Comparison of ENCODE assay signal across 14 mouse cellular contexts in genomic region chr5:135557051-135557450, GRCm38 (mm10). TPM values are rescaled to one million over a fixed set of nuclear protein-coding genes. Genes with fewer than 3 reads are reported as not detected.
DNase-seq lines count a peak whose midpoint lies in the region; ATAC-seq and TF ChIP-seq lines count a peak whose summit lies in the region.
"Had no signal": no experiment of that assay in that cellular context is flagged by ENCODE, and none has a peak within 500 bp of the region (broad histone marks: within the 10 kb centered on the region; RNA-seq: fewer than 3 reads in every experiment).

No protein-coding gene starts in this region.

- no peak overlapping the region for H3K4me3 ChIP-seq in left cerebral cortex, adult 2 months
- H3K4me3 ChIP-seq in embryonic facial prominence, embryonic 12.5 days = no peak overlapping the region
- no peak overlapping the region for H3K4me3 ChIP-seq in hindbrain, embryonic 15.5 days
- H3K4me3 ChIP-seq in neural tube, embryonic 15.5 days (replicated peaks) = no peak overlapping the region

- no peaks in the 10 kb centered on the region for H3K27me3 ChIP-seq in embryonic facial prominence, embryonic 12.5 days
- H3K27me3 ChIP-seq in hindbrain, embryonic 15.5 days = no peaks in the 10 kb centered on the region
- H3K27me3 ChIP-seq in neural tube, embryonic 15.5 days (replicated peaks) = no peaks in the 10 kb centered on the region

- no peak for TF ChIP-seq CTCF in left cerebral cortex, adult 2 months (IDR thresholded peaks at IDR 0.05)

- 22% methylated on average over 4 of the region's 4 CpGs for WGBS in embryonic facial prominence, embryonic 12.5 days
- WGBS in hindbrain, embryonic 15.5 days = 24% methylated on average over 4 of the region's 4 CpGs
- 13% methylated on average over 4 of the region's 4 CpGs for WGBS in neural tube, embryonic 15.5 days

- peak; percentile 36 for DNase-seq in left cerebral cortex, postnatal 4 days
- DNase-seq in left cerebral cortex, adult 2 months (ENCODE audit: extremely low spot score in 1 of 2, low spot score in 2 of 2) = no peak
- DNase-seq in ovary, postnatal 36 days (ENCODE audit: low spot score) = no peak
- no peak for DNase-seq in thymus, postnatal 14 days
- DNase-seq: kidney, adult 8-10 months; lung, postnatal 4 days had no signal

- H3K4me2 ChIP-seq in embryonic facial prominence, embryonic 12.5 days (replicated peaks) = no peak overlapping the region
- no peak overlapping the region for H3K4me2 ChIP-seq in hindbrain, embryonic 15.5 days
- H3K4me2 ChIP-seq in neural tube, embryonic 15.5 days = no peak overlapping the region
- H3K4me2 ChIP-seq: liver, embryonic 11.5 days had no signal

- ATAC-seq in embryonic facial prominence, embryonic 12.5 days (ENCODE audit: insufficient number of reproducible peaks, insufficient read depth, low FRiP score, low TSS enrichment) = peak; percentile 83
- ATAC-seq in hindbrain, embryonic 15.5 days (ENCODE audit: low FRiP score, low read depth) = peak; percentile 75
- ATAC-seq in neural tube, embryonic 15.5 days (ENCODE audit: low FRiP score) = peak; percentile 79
- no peak for ATAC-seq in erythroblast, adult 5-6 weeks (replicated peaks; ENCODE audit: low FRiP score, poor library complexity, severe bottlenecking)

- no peaks in the 10 kb centered on the region for H3K4me1 ChIP-seq in embryonic facial prominence, embryonic 12.5 days
- peaks cover 6% of the 10 kb centered on the region; the same call in 1 of the 2 replicates for H3K4me1 ChIP-seq in hindbrain, embryonic 15.5 days (replicated peaks)
- peaks cover 26% of the 10 kb centered on the region for H3K4me1 ChIP-seq in neural tube, embryonic 15.5 days

- no peak overlapping the region for H3K27ac ChIP-seq in left cerebral cortex, adult 2 months
- no peak overlapping the region for H3K27ac ChIP-seq in embryonic facial prominence, embryonic 12.5 days
- H3K27ac ChIP-seq in hindbrain, embryonic 15.5 days (replicated peaks) = peak overlapping the region; percentile 48
- H3K27ac ChIP-seq in neural tube, embryonic 15.5 days (replicated peaks) = peak overlapping the region; percentile 76

- no peaks in the 10 kb centered on the region for H3K9me3 ChIP-seq in embryonic facial prominence, embryonic 12.5 days
- no peaks in the 10 kb centered on the region for H3K9me3 ChIP-seq in hindbrain, embryonic 15.5 days
- no peaks in the 10 kb centered on the region for H3K9me3 ChIP-seq in neural tube, embryonic 15.5 days (replicated peaks)

- no peaks in the 10 kb centered on the region for H3K36me3 ChIP-seq in embryonic facial prominence, embryonic 12.5 days
- H3K36me3 ChIP-seq in hindbrain, embryonic 15.5 days = no peaks in the 10 kb centered on the region
- H3K36me3 ChIP-seq in neural tube, embryonic 15.5 days = no peaks in the 10 kb centered on the region

- H3K9ac ChIP-seq in embryonic facial prominence, embryonic 12.5 days = no peak overlapping the region
- H3K9ac ChIP-seq in hindbrain, embryonic 15.5 days = no peak overlapping the region
- H3K9ac ChIP-seq in neural tube, embryonic 15.5 days (replicated peaks) = no peak overlapping the region

- intact Hi-C loops in left cerebral cortex, postnatal 4 days (cut with DNase I) = no loop called here
- intact Hi-C loops in left cerebral cortex, adult 2 months (cut with DNase I) = no loop called here

RNA-seq across cellular contexts. Expression of gene Ccl26, which starts 6.3 kb away (rescaled TPM):
- total RNA-seq in left cerebral cortex, postnatal 4 days (2021) = not detected
- total RNA-seq in left cerebral cortex, adult 2 months (2021) = not detected
- not detected in 2 replicates for polyA plus RNA-seq in embryonic facial prominence, embryonic 12.5 days (2016; fragmentation: Nextera tagmentation; extraction: Ambion mirVana)
- not detected in 2 replicates for polyA plus RNA-seq in hindbrain, embryonic 15.5 days (2015; fragmentation: Nextera tagmentation; extraction: Ambion mirVana)
- not detected in 2 replicates for polyA plus RNA-seq in neural tube, embryonic 15.5 days (2015; fragmentation: Nextera tagmentation; extraction: Ambion mirVana)
- total RNA-seq in erythroblast, adult 5-6 weeks (2015; ENCODE audit: low replicate concordance) = not detected in 2 replicates
- total RNA-seq in erythroblast, adult 5-6 weeks (2017; ENCODE audit: low replicate concordance) = not detected in 2 replicates
- total RNA-seq: layer of hippocampus, postnatal 10 days had no signal
- polyA plus RNA-seq: frontal cortex, adult 2 months; heart, embryonic 16.5 days; liver, embryonic 11.5 days had no signal

RNA-seq across cellular contexts. Expression of gene Hip1, which starts 12.1 kb away (rescaled TPM):
- 100 to 1,000 TPM in 1 of 2 experiments, 10 to 100 TPM in 1; 99.7 to 102 TPM for total RNA-seq in left cerebral cortex, postnatal 4 days (2021)
- total RNA-seq in left cerebral cortex, adult 2 months (2021) = 10 to 100 TPM; 48.7 to 51.9 TPM
- 57.9 and 60.5 TPM in 2 replicates for polyA plus RNA-seq in embryonic facial prominence, embryonic 12.5 days (2016; fragmentation: Nextera tagmentation; extraction: Ambion mirVana)
- 39.1 and 39.7 TPM in 2 replicates for polyA plus RNA-seq in hindbrain, embryonic 15.5 days (2015; fragmentation: Nextera tagmentation; extraction: Ambion mirVana)
- 37.8 and 41.2 TPM in 2 replicates for polyA plus RNA-seq in neural tube, embryonic 15.5 days (2015; fragmentation: Nextera tagmentation; extraction: Ambion mirVana)
- total RNA-seq in erythroblast, adult 5-6 weeks (2015; ENCODE audit: low replicate concordance) = 1.2 and 5.0 TPM in 2 replicates
- total RNA-seq in erythroblast, adult 5-6 weeks (2017; ENCODE audit: low replicate concordance) = 1.3 and 4.9 TPM in 2 replicates

RNA-seq across cellular contexts. Expression of gene Ccl24, which starts 15.8 kb away (rescaled TPM):
- under 1 TPM in 1 of 2 experiments, not detected in 1; 0.52 TPM for total RNA-seq in left cerebral cortex, postnatal 4 days (2021)
- total RNA-seq in left cerebral cortex, adult 2 months (2021) = under 1 TPM in 1 of 2 experiments, not detected in 1; 0.68 TPM
- 0.99 and 1.0 TPM in 2 replicates for polyA plus RNA-seq in embryonic facial prominence, embryonic 12.5 days (2016; fragmentation: Nextera tagmentation; extraction: Ambion mirVana)
- 2.6 and 2.9 TPM in 2 replicates for polyA plus RNA-seq in hindbrain, embryonic 15.5 days (2015; fragmentation: Nextera tagmentation; extraction: Ambion mirVana)
- polyA plus RNA-seq in neural tube, embryonic 15.5 days (2015; fragmentation: Nextera tagmentation; extraction: Ambion mirVana) = 2.1 and 9.5 TPM in 2 replicates
- not detected in 2 replicates for total RNA-seq in erythroblast, adult 5-6 weeks (2015; ENCODE audit: low replicate concordance)
- total RNA-seq in erythroblast, adult 5-6 weeks (2017; ENCODE audit: low replicate concordance) = not detected in 2 replicates
- total RNA-seq: layer of hippocampus, postnatal 10 days had no signal

Comparison
In these comparisons a context has a peak if more than half of its experiments do, and no peak if none do; other contexts are left out.
1. H3K27ac ChIP-seq: peak in hindbrain, embryonic 15.5 days (single experiment) and neural tube, embryonic 15.5 days (single experiment); none in left cerebral cortex, adult 2 months (single experiment) and embryonic facial prominence, embryonic 12.5 days (single experiment).
2. RNA of gene Hip1, which starts 12.1 kb away (total RNA-seq): 99.7 to 102 TPM in left cerebral cortex, postnatal 4 days and 48.7 to 51.9 TPM in left cerebral cortex, adult 2 months; 1.2 to 5.0 TPM in erythroblast, adult 5-6 weeks; every median in the first group is over 4 times any median in the second.